Mouse (Mus musculus): Measurements from ENCODE around the gene Kif21a. TPM values are rescaled to one million over a fixed set of nuclear protein-coding genes. Genes with fewer than 3 reads are reported as not detected.

The Kif21a gene
- not detected in 4 replicates for total RNA-seq (2023; ENCODE audit: inconsistent age)

GRCm38 (mm10) chr15:91049496-91050441 lies at the start of gene Kif21a:
Gene Kif21a, minus strand, starts transcription at chr15:91049948.

Other genes with a start within 250 kb of the Kif21a start
- 0.09 to 0.10 TPM in 2 of 4 replicates, not detected in the others for gene Abcd2, start 141.9 kb upstream of the Kif21a start, total RNA-seq (2023; ENCODE audit: inconsistent age)
- gene CN725425, start 149.5 kb upstream of the Kif21a start, total RNA-seq (2023; ENCODE audit: inconsistent age), result not detected in 4 replicates